Mouse (Mus musculus) neutrophil, adult 83 days (primary cell): ENCODE measurements around the gene Hmgn2. TPM values are rescaled to one million over a fixed set of nuclear protein-coding genes. Genes with fewer than 3 reads are reported as not detected.

ENCODE experiments used
- total RNA-seq, 2 experiments: library from RNA; stranded (reverse); gene quantifications; one replicate each; pipeline ENCODE4 v1.2.4; 2023

The Hmgn2 gene
- 1,000 to 10,000 TPM; 1,319 to 1,440 TPM for total RNA-seq

GRCm38 (mm10) chr4:133968150-133968921, at the start of gene Hmgn2:
Hmgn2 (minus strand) TSS chr4:133968650.

GRCm38 (mm10) chr4:134000466-134001438, 32.3 kb upstream of the Hmgn2 start, which contains the start of gene Dhdds:
Dhdds (minus strand) TSS chr4:134000918.

Other genes with a start within 250 kb of the Hmgn2 start
- 100 to 1,000 TPM; 128 to 143 TPM for gene Arid1a, start 211.9 kb downstream of the Hmgn2 start, total RNA-seq
- gene Rps6ka1, start 80.9 kb downstream of the Hmgn2 start, total RNA-seq = 100 to 1,000 TPM; 253 to 272 TPM
- 10 to 100 TPM; 65.1 to 68.3 TPM for gene Dhdds, start 32.3 kb upstream of the Hmgn2 start, total RNA-seq
- gene Lin28a, start 50.2 kb upstream of the Hmgn2 start, total RNA-seq = 10 to 100 TPM; 48.0 to 51.8 TPM
- not detected for gene Zfp683, start 85.2 kb upstream of the Hmgn2 start, total RNA-seq
- under 1 TPM in 1 of 2 experiments, not detected in 1; 0.59 TPM for gene Crybg2, start 92.2 kb upstream of the Hmgn2 start, total RNA-seq
- 1,000 to 10,000 TPM; 1,531 to 1,665 TPM for gene Cd52, start 126.4 kb upstream of the Hmgn2 start, total RNA-seq
- 1 to 10 TPM; 5.0 to 8.1 TPM for gene Ubxn11, start 133.9 kb upstream of the Hmgn2 start, total RNA-seq
- 100 to 1,000 TPM; 911 to 950 TPM for gene Sh3bgrl3, start 160.1 kb upstream of the Hmgn2 start, total RNA-seq
- gene Cep85, start 218.5 kb upstream of the Hmgn2 start, total RNA-seq = 10 to 100 TPM; 17.4 to 17.6 TPM
- gene Gm7534, start 234.4 kb upstream of the Hmgn2 start, total RNA-seq = not detected